Mouse (Mus musculus) common myeloid progenitor, adult 5-6 weeks (primary cell): ENCODE data around the gene Crbn. TPM values are rescaled to one million over a fixed set of nuclear protein-coding genes. Genes with fewer than 3 reads are reported as not detected.

ENCODE experiments used
- ATAC-seq: replicated peaks from 2 replicates; pipeline ENCODE4 v1.8.0; 2016; ENCODE audit warnings: low read depth, mild to moderate bottlenecking, moderate TSS enrichment, inconsistent platforms; ENCODE audit not compliant: poor library complexity, severe bottlenecking
- total RNA-seq: library from RNA; stranded (forward); fragments of 200-1000, 187-1606 nt; gene quantifications from 2 replicates; pipeline ENCODE4 v1.2.3, GENCODE M21; 2017

Gene Crbn
- 51.9 and 53.2 TPM in 2 replicates for total RNA-seq

- peak; percentile 96 for ATAC-seq
These were observed at the start of gene Crbn for GRCm38 (mm10) chr6:106799333-106800226. Gene Crbn (minus strand): TSS chr6:106800077.

- ATAC-seq, result no peak
These were observed 40.3 kb upstream of the Crbn start for GRCm38 (mm10) chr6:106840181-106840580.

- ATAC-seq, result no peak
These were observed 38.2 kb upstream of the Crbn start for GRCm38 (mm10) chr6:106838053-106838452.

- no peak for ATAC-seq
These were observed 35.4 kb upstream of the Crbn start for GRCm38 (mm10) chr6:106835316-106835715.

- peak; percentile 72 for ATAC-seq
These were observed 22.5 kb upstream of the Crbn start for GRCm38 (mm10) chr6:106822329-106822728.

GRCm38 (mm10) chr6:106820566-106820965, 20.7 kb upstream of the Crbn start:
- no peak for ATAC-seq

GRCm38 (mm10) chr6:106819906-106820305, 20.0 kb upstream of the Crbn start:
- 0 out of 2 replicates have a peak, but pooled peaks have one; percentile 45 for ATAC-seq

GRCm38 (mm10) chr6:106819246-106819645, 19.4 kb upstream of the Crbn start:
- ATAC-seq, result no peak

- no peak for ATAC-seq
These were observed 10.8 kb upstream of the Crbn start for GRCm38 (mm10) chr6:106810686-106811085.

- no peak for ATAC-seq
These were observed 9.3 kb upstream of the Crbn start for GRCm38 (mm10) chr6:106809161-106809560.

- ATAC-seq, result peak; percentile 82
These were observed 5.0 kb upstream of the Crbn start for GRCm38 (mm10) chr6:106804904-106805303.

GRCm38 (mm10) chr6:106800227-106800557, 315 bp upstream of the Crbn start:
- no peak for ATAC-seq

GRCm38 (mm10) chr6:106794094-106794814, 5.6 kb downstream of the Crbn start:
- ATAC-seq, result peak; percentile 85

GRCm38 (mm10) chr6:106793621-106794020, 6.3 kb downstream of the Crbn start:
- ATAC-seq, result no peak

GRCm38 (mm10) chr6:106793088-106793487, 6.8 kb downstream of the Crbn start:
- no peak for ATAC-seq

GRCm38 (mm10) chr6:106792486-106792885, 7.4 kb downstream of the Crbn start:
- no peak for ATAC-seq

GRCm38 (mm10) chr6:106791429-106791828, 8.4 kb downstream of the Crbn start:
- no peak for ATAC-seq

GRCm38 (mm10) chr6:106787138-106787537, 12.7 kb downstream of the Crbn start:
- ATAC-seq, result no peak

GRCm38 (mm10) chr6:106770046-106770445, 29.8 kb downstream of the Crbn start:
- no peak for ATAC-seq

GRCm38 (mm10) chr6:106769290-106769866, 30.5 kb downstream of the Crbn start:
- ATAC-seq, result peak; percentile 74
